Mouse (Mus musculus) adipocyte (in vitro differentiated cells): ENCODE measurements around the gene Hras.

Experiments
- DNase-seq: peaks from one replicate; pipeline ENCODE4 v3.0.0-alpha.2; 2016; ENCODE audit warnings: low spot score

The Hras gene

DNA sequence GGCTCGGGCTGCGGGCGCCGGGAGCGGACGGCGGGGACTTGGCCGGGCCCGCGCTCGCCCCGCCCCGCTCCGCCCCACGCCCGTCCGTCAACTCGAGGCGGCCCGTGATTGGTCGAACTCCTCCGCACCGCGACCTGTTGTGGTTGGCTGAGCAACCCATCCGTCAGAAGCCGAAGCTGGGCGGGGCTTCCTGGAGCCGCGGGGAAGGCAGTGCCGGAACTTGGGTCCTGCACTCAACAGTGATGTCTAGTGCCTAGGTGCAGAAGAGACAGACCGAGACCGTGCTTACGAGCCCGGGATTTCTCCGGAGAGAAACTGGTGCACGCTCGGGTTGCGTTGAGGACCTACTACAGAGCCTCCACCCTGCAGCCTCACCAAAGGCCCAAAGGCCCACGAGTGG is at the start of gene Hras, which contains the start of gene Lrrc56:
Gene Hras, minus strand, starts transcription at position 58 of the 400 bp plus-strand sequence.
Gene Lrrc56, plus strand, starts transcription at position 210 of the 400 bp plus-strand sequence.
- DNase-seq: peak; percentile 93

DNA sequence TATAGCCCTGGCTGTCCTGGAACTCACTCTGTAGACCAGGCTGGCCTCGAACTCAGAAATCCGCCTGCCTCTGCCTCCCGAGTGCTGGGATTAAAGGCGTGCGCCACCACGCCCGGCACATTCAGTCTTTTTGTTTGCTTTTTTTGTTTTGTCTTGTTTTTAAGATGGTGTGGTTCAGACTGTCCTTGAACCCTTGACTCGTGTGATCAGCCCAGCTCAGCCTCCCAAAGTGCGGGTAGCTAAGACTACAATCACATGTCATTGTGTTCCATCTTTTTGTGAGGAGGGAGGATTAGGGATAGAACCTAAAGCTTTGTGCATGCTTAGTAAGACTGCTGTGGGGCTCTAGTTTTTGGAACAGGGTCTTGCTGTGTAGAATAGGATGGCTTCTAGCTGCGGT is 37.7 kb upstream of the Hras start:
- DNase-seq: no peak

DNA sequence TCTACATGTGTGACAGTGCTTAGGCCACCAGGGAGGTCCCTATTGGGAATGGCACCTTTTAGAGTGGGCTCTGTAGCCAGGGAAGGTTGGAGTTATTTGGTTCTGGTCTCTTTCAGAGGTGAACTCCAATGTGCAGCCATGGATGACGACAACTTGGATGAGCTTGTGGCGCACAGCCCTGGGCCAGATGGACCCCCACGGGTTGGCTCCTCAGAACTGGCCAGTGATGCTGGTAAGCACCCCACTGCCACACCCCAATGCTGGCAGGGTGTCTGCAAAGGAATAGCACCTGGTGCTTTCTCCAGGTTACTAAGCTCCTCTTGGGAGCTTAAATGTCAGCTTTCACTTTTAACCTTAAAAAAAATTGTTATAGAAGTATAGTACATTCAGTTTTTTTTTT is 37.3 kb upstream of the Hras start:
- no peak for DNase-seq

DNA sequence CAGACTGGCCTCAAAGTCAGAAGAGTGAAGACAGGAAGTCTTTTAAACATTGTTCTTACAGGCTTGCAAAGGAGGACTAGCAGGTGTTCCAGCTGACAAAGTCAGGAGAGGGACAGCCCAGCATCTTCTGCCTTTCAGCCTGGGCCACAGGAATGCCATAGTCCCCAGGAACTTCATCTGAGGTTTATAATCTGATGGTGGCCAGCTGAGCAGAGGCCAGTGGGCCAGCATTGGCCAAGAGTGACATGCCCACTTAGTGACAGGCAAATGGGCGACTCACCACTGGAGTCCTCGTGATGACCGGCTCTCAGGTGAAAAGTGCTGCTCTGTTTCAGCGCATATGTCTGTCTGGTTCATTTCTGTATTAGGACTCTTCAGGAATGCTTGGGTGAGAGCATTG is 36.8 kb upstream of the Hras start:
- no peak for DNase-seq

- no peak for DNase-seq
Observed at GRCm38 (mm10) chr7:141229702-141230101, 35.9 kb upstream of the Hras start.

DNA sequence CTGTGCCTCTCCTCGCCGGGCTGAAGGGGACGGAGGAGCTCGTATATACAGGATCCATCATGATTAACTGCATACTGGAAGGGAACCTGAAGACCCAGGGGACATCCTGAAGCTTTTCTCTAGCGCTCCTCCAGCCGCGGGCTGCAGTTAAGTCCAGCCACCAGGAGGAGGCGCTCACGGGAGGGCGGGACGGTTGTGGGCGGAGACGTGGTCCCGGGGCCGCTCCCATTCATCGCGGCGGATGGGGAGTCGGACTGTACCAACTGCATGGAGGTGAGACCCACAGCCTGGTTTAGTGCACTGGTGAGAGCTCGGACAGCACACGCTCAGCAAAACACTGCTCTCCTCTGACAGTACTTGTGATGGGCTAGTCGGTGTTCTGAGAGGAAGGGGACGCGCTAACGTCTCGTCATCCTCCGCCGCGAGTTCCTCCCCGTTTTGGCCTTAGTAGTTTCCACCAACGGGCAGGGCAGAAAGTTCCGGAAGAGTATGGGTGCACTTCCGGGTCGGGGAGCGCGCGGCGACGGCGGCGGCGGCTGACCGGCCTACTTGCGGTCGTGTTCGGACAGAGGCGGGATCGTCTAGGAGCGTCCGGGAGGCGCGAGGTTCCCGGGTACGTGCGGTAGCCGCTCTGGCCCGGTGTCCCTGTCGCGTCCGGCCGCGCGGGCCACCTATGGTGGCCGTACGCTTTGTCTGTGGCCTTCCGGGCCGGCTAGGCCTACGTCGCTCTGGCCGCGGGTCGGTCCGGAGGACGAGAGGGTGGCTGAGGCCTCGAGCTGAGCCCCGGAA is 34.7 kb upstream of the Hras start, which contains the start of gene Phrf1:
Gene Phrf1, plus strand, starts transcription at position 506 of the 789 bp plus-strand sequence.
- peak; percentile 87 for DNase-seq

DNA sequence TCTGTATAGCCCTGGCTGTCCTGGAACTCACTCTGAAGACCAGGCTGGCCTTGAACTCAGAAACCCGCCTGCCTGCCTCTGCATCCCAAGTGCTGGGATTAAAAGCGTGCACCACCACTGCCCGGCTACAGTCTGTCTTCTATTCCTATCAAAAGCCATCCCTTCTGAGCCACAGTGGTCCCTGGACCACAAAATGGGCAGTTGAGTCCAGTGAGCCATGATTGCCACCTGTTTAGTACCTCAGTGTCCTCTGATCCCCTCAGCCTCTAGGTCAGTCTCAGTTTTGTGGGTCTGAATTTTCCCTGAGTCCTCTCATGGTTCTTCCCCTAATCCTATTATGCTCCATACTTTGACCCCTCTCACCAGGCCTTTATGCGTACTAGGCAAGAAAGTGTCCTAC is 34.0 kb upstream of the Hras start:
- DNase-seq: no peak

DNA sequence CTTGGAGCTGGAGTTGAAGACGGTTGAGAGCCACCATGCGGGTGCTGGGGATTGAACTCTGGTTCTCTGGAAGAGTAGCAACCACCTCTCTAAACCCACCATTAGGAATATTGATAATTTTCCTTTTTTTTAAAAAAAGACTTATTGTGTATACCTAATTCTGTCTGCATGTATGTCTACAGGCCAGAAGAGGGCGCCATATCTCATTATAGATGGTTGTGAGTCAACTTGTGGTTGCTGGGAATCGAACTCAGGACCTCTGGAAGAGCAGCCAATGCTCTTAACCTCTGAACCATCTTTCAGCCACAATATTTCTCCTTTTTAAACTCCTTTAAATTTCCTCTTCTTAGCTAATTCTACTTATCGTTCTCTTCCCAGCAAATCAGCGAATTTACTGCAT is 32.7 kb upstream of the Hras start:
- no peak for DNase-seq

- no peak for DNase-seq
Observed at GRCm38 (mm10) chr7:141222696-141223215, 29.0 kb upstream of the Hras start.

GRCm38 (mm10) chr7:141222126-141222467 is 28.3 kb upstream of the Hras start:
- DNase-seq: no peak

DNA sequence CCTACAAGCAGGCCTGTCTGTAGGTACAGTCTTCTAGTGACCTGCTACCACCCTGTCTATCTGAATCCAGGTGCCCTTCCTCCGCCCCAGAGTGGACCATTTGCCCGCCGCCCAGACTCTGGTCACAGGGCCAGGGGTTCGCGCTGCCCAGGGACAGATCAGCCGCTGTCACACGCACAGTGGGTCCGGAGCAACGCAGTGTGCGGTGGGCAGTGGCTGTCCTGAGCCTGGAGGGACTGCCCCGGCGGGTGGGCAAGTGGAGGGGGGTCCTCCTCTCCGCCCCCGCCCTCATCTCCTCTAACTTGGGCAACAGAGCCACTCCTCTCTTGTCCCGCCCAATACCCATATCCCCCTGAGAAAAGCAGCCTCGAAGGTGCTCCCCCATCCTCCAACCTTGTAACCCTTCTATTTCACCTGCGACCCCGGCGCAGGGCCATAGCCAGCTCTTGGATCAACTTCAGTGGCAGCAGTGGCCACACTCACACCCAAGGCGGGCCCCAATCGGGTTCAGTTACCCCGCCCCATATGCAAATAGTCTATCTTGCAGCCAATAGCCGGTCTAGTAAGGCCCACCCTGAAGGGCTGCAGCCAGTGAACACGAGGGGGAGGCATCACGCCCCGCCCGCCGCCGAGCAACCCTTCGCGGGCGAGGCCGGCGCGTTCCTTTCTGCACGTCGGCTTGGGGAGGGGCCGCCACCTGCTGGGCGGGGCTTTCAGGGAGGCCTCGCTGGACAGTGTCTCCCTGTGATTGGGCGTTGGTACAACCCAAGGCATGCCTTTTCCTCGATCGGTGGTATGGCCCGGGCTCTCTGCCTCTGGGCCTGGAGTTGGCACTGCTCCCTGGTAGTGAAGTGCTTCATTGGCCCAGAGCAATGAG is 27.7 kb upstream of the Hras start:
- peak; percentile 98 for DNase-seq

DNA sequence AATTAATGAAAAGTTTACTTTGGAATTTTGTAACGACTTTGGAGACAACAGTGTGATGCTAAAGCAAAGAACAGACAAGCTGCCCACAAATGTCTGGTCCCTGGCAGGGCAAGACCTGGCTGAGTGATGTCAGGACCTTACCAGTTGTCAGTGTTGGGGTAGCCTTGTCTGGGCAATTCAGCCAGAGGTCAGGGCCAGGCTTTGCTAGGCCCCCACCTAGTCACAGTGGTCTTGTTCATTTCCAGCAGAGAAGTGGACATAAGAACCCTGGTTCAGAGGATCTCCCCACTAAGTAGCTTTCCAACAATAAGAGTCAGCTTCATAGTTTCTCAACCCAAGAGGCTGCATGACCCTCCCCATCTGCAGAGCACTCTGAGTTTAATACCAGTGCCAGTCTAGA is 26.6 kb upstream of the Hras start:
- no peak for DNase-seq

- DNase-seq: no peak
Observed at GRCm38 (mm10) chr7:141219558-141220099, 25.8 kb upstream of the Hras start.

GRCm38 (mm10) chr7:141218557-141219133 is 24.8 kb upstream of the Hras start:
- no peak for DNase-seq

GRCm38 (mm10) chr7:141218141-141218540 is 24.3 kb upstream of the Hras start:
- DNase-seq: no peak

DNA sequence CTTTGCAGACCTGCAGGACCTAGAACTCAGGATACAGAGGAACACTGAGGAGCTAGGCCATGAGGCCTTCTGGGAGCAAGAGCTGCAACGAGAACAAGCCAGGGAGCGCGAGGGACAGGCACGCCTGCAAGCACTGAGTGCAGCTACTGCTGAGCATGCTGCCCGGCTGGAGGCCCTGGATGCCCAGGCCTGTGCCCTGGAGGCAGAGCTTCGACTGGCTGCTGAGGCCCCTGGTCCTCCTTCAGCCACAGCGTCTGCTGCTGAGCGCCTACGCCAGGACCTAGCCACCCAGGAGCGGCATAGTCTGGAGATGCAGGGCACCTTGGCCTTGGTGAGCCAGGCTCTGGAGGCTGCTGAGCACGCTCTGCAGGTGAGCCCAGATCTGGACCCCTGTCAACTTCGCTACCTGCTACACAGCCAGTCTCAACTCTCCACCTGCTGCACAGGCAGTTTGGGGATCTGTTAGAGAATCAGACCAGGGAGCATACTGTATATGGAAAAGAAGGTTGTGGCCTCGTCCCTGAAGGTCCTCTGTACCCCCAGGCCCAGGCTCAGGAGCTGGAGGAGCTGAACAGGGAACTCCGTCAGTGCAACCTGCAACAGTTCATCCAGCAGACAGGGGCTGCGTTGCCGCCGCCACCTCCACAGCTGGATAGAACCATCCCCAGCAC is 23.7 kb upstream of the Hras start:
- DNase-seq: no peak

DNA sequence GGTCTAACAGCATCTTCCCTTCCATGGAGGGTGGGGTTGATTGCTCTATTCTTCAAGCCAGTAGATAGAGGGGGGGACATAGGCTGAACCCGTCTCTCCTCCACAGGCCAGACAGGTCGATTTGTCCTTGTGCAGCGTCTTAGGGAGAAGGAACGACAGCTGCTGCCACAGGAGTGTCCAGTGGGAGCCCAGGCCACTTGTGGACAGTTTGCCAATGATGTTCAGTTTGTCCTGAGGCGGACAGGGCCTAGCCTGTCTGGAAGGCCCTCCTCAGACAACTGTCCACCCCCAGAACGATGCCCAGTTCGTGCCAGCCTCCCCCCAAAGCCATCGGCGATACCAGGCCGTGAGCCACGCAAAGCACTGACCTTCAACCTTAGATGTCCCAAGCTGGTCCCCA is 23.1 kb upstream of the Hras start:
- DNase-seq: no peak

- peak; percentile 53 for DNase-seq
Observed at GRCm38 (mm10) chr7:141215880-141216733, 22.3 kb upstream of the Hras start.

DNA sequence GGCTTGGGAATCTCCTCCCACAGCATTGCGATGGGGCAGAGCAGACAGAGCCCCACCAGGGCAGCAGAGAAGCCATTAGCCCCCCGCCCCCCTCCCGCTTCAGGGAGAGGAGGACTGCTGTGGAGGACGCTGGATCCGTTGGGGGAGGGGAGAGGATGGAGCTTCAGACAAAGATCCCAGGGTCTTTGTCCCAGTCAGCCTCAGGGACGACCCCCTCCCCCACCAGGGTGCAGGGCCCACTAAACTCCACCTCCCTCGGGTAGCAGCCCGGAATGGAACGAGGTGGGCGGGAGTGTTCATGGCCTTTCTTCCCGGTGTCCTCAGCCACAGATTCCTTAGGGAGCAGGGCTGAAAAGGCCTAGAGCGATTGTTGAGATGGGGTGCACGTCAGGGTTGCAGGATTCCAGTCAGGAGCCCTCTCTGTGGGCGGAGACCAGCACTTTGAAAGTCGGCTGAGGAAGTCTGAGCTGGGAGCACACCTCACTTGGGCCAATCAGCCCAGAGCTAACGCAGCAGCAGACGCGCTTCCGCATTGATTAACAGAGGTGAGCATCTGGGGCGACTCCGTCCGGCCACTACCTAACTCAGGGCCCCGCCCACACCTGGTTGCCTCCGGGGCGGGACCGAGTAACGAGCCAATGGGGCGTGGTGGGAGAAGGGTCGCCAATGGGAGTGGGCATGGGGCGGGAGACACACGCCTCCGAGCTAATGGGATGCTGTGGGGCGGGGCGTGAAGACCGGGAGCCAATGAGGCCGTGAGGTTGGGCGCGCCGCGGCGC is 21.5 kb upstream of the Hras start, which contains the start of gene Rassf7:
Gene Rassf7, plus strand, starts transcription at position 760 of the 779 bp plus-strand sequence.
- DNase-seq: peak; percentile 75

DNA sequence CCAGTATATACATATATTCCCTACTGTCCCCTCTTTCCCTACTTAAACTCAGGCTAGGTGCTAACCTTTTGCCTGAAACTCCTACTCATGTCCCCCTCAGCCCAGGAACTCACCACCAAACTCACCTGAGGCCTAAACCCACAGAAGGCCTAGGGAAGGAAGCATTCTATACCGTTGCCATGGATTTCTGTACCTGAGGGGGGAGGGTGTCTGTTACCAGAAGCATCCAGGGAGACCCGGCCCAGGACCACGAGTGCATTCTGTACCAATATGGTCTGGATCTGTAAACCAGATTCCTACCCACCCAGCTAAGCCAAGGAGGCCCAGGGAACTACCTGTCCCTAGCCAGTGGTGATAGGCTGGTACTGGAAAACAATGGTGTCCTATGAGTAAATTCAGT is 20.5 kb upstream of the Hras start:
- DNase-seq: no peak
